Mouse (Mus musculus): ENCODE measurements around the gene Tmem206. TPM values are rescaled to one million over a fixed set of nuclear protein-coding genes. Genes with fewer than 3 reads are reported as not detected.

Tmem206 gene
- total RNA-seq, 2 experiments from 2014 or later, result 3.4 to 4.7 TPM

GRCm38 (mm10) chr1:191348996-191349395 lies 23.3 kb downstream of the Tmem206 start:
- intact Hi-C loops (cut with DNase I), result no loop called here
- DNase-seq, result no peak

- intact Hi-C loops (cut with DNase I), result loop anchor here (2.0 kb wide), 1 partner anchor 37 kb away; no protein-coding TSS in a partner anchor
- DNase-seq, result no peak
Measured at GRCm38 (mm10) chr1:191349486-191350037, 23.9 kb downstream of the Tmem206 start.

GRCm38 (mm10) chr1:191350355-191350754 lies 24.6 kb downstream of the Tmem206 start:
- intact Hi-C loops (cut with DNase I), result loop anchor here (2.0 kb wide), 1 partner anchor 38 kb away; no protein-coding TSS in a partner anchor
- no peak for DNase-seq

- DNase-seq, result peak; percentile 62 to 68
- intact Hi-C loops (cut with DNase I), result no loop called here
Measured at GRCm38 (mm10) chr1:191352786-191353488, 27.2 kb downstream of the Tmem206 start.

- intact Hi-C loops (cut with DNase I), result no loop called here
- no peak for DNase-seq
Measured at GRCm38 (mm10) chr1:191353836-191354235, 28.1 kb downstream of the Tmem206 start.

- no peak for DNase-seq
- intact Hi-C loops (cut with DNase I), result loop anchor here (5.0 kb wide), 1 partner anchor 35 kb away; no protein-coding TSS in a partner anchor
Measured at GRCm38 (mm10) chr1:191356936-191357335, 31.2 kb downstream of the Tmem206 start.

GRCm38 (mm10) chr1:191359478-191359877 lies 33.8 kb downstream of the Tmem206 start:
- DNase-seq, result no peak
- intact Hi-C loops (cut with DNase I), result loop anchor here (5.0 kb wide), 1 partner anchor 33 kb away; no protein-coding TSS in a partner anchor

GRCm38 (mm10) chr1:191362412-191362811 lies 36.7 kb downstream of the Tmem206 start:
- intact Hi-C loops (cut with DNase I), result loop anchor here (10.0 kb wide), 1 partner anchor 202 kb away; no protein-coding TSS in a partner anchor
- no peak for DNase-seq

- intact Hi-C loops (cut with DNase I), result loop anchor here (10.0 kb wide), 1 partner anchor 200 kb away; no protein-coding TSS in a partner anchor
- DNase-seq, result peak in 1 of 2 experiments; percentile 26
Measured at GRCm38 (mm10) chr1:191364477-191364876, 38.8 kb downstream of the Tmem206 start.

GRCm38 (mm10) chr1:191368193-191368592 lies 42.5 kb downstream of the Tmem206 start:
- intact Hi-C loops (cut with DNase I), result loop anchor here (10.0 kb wide), 1 partner anchor 197 kb away; no protein-coding TSS in a partner anchor
- DNase-seq, result no peak

- DNase-seq, result no peak
- intact Hi-C loops (cut with DNase I), result loop anchor here (10.0 kb wide), 1 partner anchor 196 kb away; no protein-coding TSS in a partner anchor
Measured at GRCm38 (mm10) chr1:191369140-191369539, 43.4 kb downstream of the Tmem206 start.

- no peak for DNase-seq
- intact Hi-C loops (cut with DNase I), result no loop called here
Measured at GRCm38 (mm10) chr1:191374993-191375643, 49.4 kb downstream of the Tmem206 start.

- intact Hi-C loops (cut with DNase I), result no loop called here
Measured at GRCm38 (mm10) chr1:191375644-191375998, 49.9 kb downstream of the Tmem206 start.

GRCm38 (mm10) chr1:191378080-191378479 lies 52.4 kb downstream of the Tmem206 start:
- no peak for DNase-seq
- intact Hi-C loops (cut with DNase I), result no loop called here

More at GRCm38 (mm10) chr1:191375644-191375998, 49.9 kb downstream of the Tmem206 start:
- DNase-seq, result no peak

- intact Hi-C loops (cut with DNase I), result no loop called here
- DNase-seq, result no peak
Measured at GRCm38 (mm10) chr1:191380843-191381242, 55.1 kb downstream of the Tmem206 start.

GRCm38 (mm10) chr1:191381955-191382736 lies 56.4 kb downstream of the Tmem206 start:
- no peak for DNase-seq
- intact Hi-C loops (cut with DNase I), result no loop called here

GRCm38 (mm10) chr1:191384786-191385430 lies 59.2 kb downstream of the Tmem206 start:
- intact Hi-C loops (cut with DNase I), result no loop called here
- no peak for DNase-seq

GRCm38 (mm10) chr1:191391311-191391710 lies 65.6 kb downstream of the Tmem206 start:
- intact Hi-C loops (cut with DNase I), result loop anchor here (2.0 to 5.0 kb wide), 2 partner anchors 34 to 171 kb away; no protein-coding TSS in a partner anchor
- peak; percentile 38 to 59 for DNase-seq

- intact Hi-C loops (cut with DNase I), result loop anchor here (5.0 kb wide), 1 partner anchor 36 kb away; no protein-coding TSS in a partner anchor
- no peak for DNase-seq
Measured at GRCm38 (mm10) chr1:191393536-191393935, 67.8 kb downstream of the Tmem206 start.

- intact Hi-C loops (cut with DNase I), result loop anchor here (5.0 kb wide), 1 partner anchor 37 kb away; no protein-coding TSS in a partner anchor
- no peak for DNase-seq
Measured at GRCm38 (mm10) chr1:191394126-191394525, 68.4 kb downstream of the Tmem206 start.

All from heart, postnatal 14 days (tissue).